Mouse (Mus musculus) c-Kit-positive CD71-positive TER-119-positive erythroid progenitor cells, embryonic 14.5 days (primary cell): Measurements from ENCODE around the gene Esd.

Source experiments
- DNase-seq: peaks from one replicate; pipeline ENCODE4 v3.0.0-alpha.2; 2013; ENCODE audit warnings: low spot score

Gene Esd

DNA sequence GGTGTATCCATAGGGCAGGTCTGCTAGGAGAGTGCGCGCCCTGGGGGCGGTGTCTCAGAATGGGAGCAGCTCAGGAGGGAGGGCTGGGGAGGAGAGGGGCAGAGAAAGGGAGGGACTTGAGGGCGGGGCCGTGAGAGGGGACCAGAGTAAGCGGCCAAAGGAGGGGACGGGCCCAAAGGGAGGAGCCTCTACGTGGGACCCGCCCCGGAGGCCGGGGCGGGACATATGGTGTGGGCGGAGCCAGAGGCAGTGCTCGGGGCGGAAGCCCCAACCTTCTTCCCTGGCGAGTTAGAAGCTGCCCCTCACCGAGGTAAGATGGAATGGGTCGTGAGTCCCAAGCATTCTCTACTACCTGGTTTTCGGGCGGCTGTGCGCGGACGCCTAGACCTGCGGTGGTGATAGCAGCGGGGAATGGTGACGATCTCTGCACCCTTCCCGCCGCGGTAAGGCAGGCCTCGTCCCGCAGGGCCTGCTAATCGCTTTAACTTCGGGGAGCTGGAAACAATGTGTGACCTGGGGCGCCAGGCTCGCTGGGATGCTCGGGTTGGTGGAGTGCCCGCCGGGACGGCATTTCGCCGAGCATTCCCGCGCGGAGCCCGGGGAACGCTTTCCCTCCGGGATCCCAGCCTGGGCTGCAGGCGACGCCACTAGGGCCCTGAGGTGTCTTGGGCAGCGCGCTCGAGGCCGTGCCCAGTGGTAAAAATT is at the start of gene Esd:
TSS of gene Esd (plus strand) at position 219 of the 705 bp plus-strand sequence.
- DNase-seq, result peak; percentile 91

DNA sequence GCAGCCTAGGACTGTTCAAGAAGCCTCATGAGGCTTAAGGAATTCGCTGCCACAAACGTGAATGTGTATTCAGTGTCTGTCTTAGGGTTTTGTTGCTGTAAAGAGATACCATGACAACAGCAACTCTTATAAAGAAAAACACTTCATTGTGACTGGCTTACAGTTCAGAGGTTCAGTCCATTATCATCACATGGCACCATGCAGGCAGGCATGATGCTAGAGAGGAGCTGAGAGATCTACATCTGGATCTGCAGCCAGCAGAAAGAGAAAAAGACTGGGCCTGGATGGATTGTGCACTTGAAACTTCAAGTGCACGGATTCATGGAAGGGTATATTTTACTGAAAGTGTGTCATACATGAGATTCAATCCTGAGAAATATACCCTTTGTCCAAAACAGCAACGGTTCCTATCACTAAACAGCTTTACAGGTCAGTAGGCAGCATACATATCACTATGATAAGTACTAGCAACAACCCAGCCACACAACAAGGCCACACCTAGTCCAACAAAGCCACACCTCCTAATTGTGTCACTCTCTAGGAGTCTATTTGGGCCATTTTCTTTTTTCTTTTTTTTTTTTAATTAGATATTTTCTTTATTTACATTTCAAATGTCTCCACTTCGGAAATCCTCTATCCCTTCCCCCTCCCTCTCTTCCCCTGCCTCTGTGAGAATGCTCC is 47.7 kb upstream of the Esd start:
- DNase-seq, result no peak

DNA sequence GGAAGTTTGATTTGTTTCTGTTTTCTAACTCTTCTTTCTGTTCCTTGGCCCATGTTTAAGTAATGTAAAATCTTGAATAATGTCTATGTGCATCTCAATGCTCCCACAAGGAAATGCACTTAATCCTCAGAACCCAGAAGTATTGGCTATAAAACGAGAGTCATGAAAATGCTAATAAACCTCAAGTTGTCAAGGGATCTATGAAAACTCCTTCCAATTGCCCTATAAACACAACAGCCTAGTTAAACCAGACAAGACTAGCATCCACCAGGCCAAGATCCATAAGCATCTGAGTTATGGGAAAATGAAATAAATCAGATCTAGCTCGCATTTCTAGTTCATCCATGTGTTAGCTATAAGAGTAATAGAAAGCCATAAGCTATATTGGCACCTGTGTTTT is 40.1 kb upstream of the Esd start:
- DNase-seq, result no peak

DNA sequence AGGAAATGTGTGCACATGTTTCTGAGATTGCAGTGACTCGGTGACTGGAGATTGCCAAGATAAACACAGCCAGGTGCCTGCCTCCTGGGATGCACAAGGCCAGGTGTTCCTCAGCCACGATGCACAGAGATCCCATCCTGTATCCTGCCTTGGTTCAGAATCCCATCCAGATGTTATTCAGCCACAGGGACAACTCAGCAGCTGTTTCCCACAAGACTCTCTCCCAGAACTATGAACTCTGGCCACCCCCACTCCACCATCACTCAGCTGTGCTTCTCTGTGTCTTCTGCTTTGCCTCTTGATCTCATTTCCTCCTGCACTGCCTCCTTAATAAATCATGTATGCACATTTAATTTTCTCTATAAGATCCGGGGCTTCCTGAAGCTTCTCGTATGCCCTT is 35.3 kb upstream of the Esd start:
- no peak for DNase-seq

DNA sequence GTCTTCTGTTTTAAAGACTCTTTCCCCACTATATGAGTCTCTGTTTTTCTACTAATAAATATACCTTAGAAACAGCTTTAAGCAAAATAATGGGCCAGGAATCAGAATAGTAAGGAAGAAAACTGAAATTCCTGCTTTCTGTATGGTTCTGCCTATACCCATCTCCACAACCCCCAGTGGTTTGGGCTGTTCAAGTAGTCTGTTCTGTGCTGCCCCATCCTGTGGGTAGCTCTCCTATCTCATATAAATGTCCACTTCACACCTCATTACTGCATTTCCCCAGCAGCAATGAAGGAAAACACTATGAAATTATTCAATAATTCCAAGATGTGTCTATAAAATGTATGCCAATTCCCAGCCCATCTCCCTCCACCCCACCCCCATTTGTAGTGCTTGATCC is 34.7 kb upstream of the Esd start:
- no peak for DNase-seq

DNA sequence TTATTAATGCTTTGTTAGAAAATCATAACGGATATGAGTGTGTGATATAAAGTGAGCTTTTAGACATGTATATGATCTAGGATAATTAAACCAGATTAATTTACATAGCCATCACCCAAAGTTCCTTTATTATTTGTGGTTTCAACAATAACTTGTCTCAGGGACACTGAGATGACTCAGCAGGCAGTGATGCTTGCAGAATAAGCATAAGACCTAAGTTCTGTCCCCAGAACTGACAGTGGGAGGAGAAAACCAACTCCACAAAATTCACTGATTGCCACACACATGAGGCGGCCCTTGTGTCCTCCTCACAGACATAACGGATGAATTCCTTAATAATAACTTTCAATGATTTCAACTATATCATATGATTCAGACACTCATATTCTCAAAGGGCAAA is 32.9 kb upstream of the Esd start:
- no peak for DNase-seq

DNA sequence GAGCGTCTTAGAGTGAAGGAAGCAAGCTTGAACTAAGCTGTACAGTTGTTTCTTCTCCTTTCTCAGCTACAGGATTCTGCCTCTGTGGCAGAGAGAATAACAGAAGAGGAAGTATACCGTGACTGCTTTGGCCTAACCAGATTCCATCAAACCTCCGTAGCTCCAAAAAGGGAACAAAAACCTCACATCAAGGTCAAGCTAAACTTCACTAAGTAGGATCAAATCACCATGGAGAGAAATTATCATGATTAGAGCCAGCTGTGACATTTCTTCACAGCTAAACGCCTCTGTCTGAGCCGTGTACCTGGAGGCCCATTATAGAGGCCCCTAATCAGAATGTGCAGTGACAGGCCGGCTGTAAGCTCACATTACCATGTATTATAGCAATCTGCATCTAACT is 28.2 kb upstream of the Esd start:
- no peak for DNase-seq

DNA sequence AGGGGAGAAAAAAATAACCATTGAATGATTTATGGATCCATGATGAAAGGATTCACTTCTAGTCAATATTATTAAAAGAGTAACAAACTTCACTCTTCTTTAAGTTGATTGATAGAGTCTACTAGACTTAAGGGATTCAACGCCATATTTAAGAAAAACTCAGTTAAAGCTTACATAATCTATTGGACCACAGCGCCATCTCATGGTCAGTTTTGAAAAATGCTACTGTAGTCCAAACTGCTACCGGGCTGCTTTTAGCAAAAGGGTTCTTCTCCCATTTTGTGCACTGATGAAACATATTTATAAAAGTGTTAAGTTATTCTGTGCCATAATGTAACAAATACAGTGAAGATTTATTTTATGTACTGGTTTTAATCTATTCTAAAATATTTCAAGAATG is 23.0 kb upstream of the Esd start:
- DNase-seq, result peak; percentile 79

DNA sequence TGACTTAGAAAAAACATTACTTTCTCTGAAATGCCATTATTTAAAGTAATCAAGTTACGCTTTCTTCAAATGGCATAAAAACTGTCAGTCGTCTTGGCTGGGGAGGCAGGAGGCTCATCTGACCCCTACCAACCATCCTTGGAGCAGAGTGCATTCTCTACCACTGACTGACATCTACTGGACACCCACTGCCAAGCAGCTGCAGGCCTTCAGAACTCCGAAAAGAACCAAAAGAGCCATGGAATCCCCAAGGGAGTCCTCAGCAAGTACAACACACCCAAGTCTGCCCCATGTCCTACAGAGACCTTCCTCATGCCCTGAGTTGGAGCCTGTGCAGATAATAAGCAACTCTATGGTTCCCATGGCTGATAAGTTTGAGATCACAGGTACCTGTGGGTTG is 8.6 kb upstream of the Esd start:
- no peak for DNase-seq

DNA sequence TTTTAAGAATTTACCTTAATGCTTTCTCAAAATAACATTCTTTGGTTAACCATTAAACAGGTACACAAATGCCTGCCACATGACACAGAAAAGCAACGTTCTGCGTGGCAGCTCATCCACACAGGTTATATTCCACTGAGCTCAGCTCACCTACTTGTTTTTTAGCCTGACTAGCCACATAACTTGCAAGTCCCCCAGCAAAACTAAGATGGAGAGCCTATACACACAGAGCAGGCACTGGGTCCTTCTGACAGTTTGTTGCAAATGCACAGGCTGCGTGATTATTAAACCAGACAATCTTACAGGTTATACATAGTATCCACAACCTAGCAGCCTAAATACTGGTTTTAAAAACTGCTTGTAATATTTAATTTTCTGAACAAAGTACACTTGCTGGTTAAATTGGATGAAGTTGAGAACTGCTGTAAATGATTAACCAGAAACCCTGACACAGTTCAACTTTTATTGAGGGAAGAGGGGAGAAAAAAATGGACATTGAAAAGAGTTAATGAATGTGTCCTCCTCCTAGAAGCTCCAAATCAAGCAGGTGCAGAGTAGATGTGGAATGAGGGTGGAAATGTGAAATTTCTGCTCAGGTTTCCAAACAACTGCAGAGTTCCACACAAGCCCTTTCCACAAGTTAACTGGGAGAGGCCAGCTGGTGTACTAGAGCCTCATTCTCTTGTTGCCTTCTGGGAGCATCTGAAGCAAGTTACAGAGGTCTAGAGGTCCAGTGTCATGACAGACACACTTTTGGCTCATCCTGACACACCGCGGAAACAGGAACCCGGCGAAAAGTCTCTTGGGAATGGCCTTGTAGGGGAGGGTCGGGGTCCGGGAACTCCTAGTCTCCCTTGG is 647 bp upstream of the Esd start:
- DNase-seq, result no peak

DNA sequence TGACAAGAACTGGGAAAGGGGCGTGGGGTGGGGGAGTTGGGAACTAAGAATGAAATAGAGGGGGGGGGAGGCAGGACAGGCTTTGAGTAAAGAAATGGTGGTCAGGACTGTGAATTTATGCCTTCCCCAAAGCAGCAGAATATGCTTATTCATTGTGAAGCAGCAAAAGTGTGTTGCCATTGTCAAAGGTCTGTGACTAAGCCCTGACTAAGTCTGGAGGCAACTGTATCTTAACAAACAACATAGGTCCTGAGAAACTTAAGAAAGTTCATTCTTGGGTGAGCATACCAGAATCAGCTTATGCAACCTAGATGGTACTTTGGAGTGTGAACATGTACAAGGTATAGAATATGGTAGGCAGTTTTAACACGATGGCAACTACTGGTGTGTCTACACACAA is 1.3 kb downstream of the Esd start:
- DNase-seq, result peak; percentile 47

DNA sequence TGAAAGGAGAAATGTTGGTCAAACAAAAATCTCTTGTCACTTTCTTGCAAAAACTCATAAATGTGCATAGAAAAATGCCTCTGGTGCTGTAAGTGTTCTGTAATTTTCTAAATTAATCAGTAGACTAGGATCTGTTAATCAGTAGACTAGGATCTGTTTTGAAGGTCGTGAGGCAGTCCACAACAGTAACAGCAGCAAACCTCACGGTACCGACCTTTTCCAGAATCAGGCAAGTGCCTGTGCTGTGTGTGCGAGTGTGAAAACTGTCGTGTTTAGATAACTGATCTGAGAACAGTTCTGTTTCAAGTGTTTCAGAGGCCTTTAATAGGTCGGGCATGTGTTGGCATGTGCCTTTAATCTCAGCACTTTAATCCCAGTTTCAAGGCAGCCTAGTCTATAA is 3.4 kb downstream of the Esd start:
- DNase-seq, result no peak

DNA sequence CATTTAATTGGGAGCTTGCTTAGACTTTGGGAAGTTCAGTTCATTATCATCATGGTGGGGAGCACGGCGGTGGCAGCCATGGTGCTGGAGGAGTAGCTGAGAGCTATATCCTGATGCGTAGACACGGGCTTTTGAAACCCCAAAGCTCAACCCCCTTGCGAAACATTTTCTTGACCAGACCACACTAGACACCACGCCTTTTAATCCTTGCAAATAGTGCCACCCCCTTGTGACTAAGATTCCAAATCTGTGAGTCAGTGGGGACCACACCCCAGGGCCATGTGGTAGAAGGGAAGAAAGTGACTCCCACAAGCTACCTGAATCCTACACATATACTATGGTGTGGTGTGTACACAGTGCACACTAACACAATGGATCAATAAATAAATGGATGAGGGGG is 4.8 kb downstream of the Esd start:
- DNase-seq, result no peak

DNA sequence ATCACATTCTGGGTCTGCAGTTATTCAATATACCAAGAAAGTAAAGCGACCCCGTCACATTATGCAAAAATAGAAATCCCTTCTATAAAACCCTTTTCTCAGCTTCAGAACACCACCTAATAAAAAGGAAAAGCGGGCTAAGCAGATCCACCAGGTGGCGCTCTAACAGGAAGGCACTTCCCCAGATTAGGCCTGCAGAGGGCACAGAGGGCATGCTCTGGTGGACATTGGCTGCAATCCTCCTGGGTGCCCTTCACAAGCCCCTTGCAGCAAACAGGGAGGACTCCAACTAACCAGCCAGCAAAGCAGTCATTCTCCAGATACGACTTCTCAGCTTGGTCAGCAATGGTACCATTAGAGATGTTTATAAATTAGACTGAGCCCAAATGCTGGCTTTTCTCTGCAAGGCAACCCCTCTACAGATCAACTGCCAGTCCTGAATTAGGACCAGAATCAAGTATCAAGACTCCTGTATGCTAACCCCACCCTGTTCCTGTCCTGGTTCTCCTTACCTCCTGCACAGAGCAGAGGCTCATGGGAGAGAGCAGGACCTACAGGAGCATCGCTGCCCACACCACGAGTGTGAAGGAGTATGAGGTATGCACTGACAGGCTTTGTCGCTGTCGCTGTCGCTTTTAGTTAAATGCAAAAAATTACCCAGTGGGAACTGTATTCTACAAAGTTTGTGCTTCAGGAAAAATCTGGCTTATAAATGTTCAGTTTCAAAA is 32.3 kb downstream of the Esd start:
- peak; percentile 74 for DNase-seq

DNA sequence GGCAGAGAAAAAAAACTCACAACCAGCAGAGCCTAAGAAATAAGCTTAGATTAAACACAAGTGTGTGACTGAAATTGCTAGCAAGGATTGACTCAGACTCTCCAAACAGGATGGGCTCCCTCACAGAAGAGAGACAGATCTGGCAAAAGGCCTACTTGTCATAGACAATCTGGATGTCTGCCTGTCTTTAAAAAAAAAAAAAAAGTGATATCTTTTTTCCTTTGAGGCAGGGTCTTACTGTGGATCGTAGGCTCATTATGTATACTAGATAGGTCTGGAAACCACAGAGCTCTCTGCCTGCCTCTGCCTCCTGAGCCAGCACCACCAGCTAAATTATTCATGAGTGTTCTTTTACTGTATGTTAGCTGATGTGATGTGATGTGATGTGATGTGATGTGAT is 35.8 kb downstream of the Esd start:
- DNase-seq, result no peak

DNA sequence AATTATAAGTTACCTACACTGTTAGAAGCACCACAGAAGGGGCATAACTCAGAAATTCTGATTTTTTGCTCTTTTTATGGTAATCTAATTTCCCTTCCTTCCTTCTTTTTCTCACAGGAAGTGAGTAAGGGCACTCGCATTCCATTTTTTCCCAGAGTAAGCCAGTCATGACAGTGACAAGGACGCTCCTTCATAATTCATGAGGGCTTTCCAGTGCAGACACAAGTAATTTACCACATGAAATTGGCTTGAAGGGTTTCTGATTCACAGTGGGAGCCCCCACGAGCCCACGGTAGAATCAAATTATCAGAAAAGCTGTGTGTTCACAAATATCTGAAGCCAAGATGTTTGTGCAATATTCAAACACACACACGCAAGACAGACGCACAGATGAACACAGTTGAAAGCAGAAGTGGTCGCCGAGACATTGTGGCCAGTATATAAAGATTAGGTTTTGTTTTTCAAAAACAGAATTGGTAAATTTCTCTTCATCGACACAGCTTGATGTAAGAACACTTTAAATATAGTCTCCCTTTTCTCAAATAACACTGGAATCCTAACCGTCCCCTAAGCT is 42.0 kb downstream of the Esd start:
- DNase-seq, result no peak

DNA sequence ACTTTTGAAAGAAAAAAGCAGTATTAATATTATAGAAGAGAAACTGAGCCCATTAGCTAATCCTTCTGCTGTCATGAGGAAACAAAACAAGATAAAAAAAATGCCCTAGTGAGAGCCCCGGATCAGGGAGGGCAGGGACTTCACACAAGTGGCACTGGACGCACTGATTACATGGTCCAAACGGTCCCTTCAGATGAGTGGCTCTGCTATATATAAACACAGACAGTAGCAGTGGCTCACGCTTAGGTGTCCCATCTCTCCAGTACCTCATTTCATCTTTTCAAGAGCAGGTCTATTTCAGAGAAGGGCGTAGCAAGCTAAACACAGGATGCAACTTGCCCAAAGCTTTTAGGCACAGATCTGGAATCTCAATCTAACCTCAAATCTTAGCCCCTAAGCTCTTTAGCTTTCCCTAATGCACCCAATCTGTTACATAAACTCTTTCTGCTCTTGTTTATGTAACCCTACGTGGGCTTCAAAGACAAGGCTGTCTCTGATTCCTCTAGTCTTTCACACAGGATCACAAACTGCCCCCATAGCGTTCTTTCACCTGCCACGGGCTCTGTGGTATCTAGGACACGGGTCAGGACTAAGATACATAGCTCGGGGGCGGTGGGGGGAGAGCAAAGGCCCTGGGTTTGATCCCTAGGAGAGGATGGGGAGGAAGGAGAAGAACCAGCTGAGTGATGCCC is 52.3 kb downstream of the Esd start:
- DNase-seq, result no peak

DNA sequence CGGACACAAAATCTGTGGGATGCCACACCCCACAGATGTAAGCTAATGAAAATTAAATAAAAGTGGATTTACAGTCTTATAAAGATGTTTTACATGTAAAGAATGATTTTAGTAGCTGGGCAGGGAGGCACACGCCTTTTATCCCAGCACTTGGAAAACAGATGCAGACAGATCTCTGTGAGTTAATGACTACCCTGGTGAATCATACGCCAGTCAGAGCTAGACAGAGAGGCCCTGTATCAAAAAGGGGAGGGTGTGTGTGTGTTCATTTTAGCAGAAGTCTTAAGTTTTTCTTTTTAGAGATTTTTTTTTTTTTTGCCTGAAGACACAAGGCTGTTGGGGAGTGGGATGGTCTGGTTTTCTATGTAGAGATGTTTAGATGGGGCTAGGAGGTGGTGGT is 55.6 kb downstream of the Esd start:
- DNase-seq, result no peak

DNA sequence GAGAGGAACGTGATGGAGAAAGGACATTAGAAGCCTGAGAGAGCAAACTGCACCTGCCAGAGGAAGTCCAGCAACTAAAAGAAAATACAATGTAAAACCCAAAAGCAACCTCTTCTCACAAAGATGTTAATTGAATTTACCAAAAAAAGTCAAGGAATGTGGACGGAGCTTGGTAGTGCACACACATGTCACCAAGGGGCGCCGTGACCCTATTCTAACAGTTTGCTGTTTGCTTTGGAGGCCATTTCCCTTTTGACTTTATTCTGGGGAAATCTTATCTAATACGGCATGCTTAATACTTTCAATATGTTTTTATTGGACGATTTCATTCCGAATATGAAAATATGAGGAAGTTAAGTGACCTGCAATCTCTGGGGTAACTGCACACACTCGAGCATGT is 56.7 kb downstream of the Esd start:
- DNase-seq, result no peak

DNA sequence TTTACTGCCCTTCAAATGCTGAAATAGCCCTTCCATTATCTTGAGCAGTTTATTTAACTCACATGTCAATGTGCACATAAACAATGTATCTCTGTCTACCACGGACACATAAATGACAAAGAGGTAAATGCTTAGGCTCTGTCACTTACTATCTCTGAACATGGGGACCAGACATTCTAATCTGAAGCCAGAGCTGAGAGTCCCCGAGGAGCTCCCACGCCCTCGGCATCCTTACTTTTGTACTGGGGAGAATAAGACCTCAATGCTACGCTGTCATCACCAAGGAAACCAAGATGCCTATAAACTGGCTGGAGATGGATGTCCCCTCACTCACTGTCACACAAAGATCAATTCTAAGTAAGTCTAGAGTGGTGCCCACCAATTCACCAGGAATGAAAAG is 58.4 kb downstream of the Esd start:
- no peak for DNase-seq

DNA sequence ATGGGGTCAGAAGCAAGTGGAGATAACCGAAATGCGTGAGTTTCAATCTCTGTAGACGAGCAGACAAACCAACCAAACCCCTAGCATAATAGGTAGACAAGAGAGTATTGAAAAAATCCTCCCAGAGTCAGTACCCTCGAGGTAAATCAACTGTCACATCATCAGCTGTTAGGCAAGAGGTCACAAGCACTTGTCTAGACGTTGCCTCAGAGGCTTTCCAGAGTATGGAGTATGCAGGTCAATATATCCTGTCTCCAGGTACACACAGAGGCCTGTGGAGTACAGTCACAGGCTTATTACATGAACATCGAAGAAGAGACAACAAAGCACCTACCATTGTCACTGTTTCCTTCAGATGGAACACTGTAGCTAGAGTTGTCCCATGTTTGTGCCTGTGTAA is 60.7 kb downstream of the Esd start:
- no peak for DNase-seq

DNA sequence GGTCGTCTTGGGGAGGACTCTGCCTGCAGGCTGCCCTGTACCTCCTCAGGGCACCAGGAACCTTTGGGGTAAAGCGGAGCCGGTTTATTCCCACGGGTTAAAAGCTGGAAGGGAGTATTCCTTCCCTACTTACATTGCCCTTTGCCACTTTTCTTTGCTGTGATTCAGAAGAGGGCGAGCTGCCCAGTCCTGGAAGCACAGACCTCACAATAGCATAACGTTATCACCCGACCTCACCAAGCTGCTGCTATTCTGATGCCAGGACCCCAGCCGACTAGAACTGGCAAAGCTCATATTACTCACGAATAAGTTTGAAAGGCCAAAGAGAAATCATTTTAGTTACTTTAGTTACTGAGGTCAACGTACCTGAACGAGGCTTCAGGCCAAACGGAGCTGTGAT is 62.8 kb downstream of the Esd start:
- DNase-seq, result no peak
